Mouse (Mus musculus) hindbrain, embryonic 15.5 days (tissue): Measurements from ENCODE around the gene Cttnbp2nl. TPM values are rescaled to one million over a fixed set of nuclear protein-coding genes. Genes with fewer than 3 reads are reported as not detected.

Experiments
- ATAC-seq: fragments of 200-750 bp; cut with Nextera tagmentation; 2 replicates; pipeline ENCODE4 v1.8.0; 2017; ENCODE audit warnings: low read depth, moderate number of reproducible peaks, moderate TSS enrichment; ENCODE audit not compliant: low FRiP score
- H3K27ac ChIP-seq: fragments of 300-500 bp; sonication (generic); replicated peaks from 2 replicates; pipeline ENCODE4 v1.5.1; 2015; ENCODE audit warnings: mild to moderate bottlenecking, inconsistent platforms
- H3K27me3 ChIP-seq: fragments of 300-500 bp; sonication (generic); 2 replicates; pipeline ENCODE4 v1.6.1; 2015; ENCODE audit warnings: control low read depth, inconsistent platforms
- H3K36me3 ChIP-seq: fragments of 300-500 bp; sonication (generic); 2 replicates; pipeline ENCODE4 v1.6.1; 2015; ENCODE audit warnings: control low read depth, inconsistent platforms
- H3K4me1 ChIP-seq: fragments of 300-500 bp; sonication (generic); replicated peaks from 2 replicates; pipeline ENCODE4 v1.6.1; 2015; ENCODE audit warnings: control low read depth, inconsistent platforms
- H3K4me2 ChIP-seq: fragments of 300-500 bp; sonication (generic); 2 replicates; pipeline ENCODE4 v1.6.1; 2015; ENCODE audit warnings: moderate library complexity, mild to moderate bottlenecking, inconsistent platforms
- H3K4me3 ChIP-seq: fragments of 300-500 bp; sonication (generic); 2 replicates; pipeline ENCODE4 v1.5.1; 2015; ENCODE audit warnings: mild to moderate bottlenecking, inconsistent platforms
- H3K9ac ChIP-seq: fragments of 300-500 bp; sonication (generic); 2 replicates; pipeline ENCODE4 v1.6.1; 2015; ENCODE audit warnings: inconsistent platforms
- H3K9me3 ChIP-seq: fragments of 300-500 bp; sonication (generic); 2 replicates; pipeline ENCODE4 v1.6.1; 2016; ENCODE audit warnings: control low read depth, inconsistent platforms
- WGBS: fragments of 180-500 bp; shearing (Covaris S2); methylation state at CpG from one replicate; pipeline ENCODE4 v1.1.7; 2015; 5-methylcytosine and 5-hydroxymethylcytosine counted together
- polyA plus RNA-seq: library from polyadenylated mRNA; unstranded; fragments of >200 nt; fragmentation: Nextera tagmentation; extraction: Ambion mirVana; gene quantifications from 2 replicates; pipeline ENCODE4 v1.2.1, GENCODE M21; 2015

Cttnbp2nl gene
- polyA plus RNA-seq, 1 experiment from 2014 or later: 47.4 TPM

DNA sequence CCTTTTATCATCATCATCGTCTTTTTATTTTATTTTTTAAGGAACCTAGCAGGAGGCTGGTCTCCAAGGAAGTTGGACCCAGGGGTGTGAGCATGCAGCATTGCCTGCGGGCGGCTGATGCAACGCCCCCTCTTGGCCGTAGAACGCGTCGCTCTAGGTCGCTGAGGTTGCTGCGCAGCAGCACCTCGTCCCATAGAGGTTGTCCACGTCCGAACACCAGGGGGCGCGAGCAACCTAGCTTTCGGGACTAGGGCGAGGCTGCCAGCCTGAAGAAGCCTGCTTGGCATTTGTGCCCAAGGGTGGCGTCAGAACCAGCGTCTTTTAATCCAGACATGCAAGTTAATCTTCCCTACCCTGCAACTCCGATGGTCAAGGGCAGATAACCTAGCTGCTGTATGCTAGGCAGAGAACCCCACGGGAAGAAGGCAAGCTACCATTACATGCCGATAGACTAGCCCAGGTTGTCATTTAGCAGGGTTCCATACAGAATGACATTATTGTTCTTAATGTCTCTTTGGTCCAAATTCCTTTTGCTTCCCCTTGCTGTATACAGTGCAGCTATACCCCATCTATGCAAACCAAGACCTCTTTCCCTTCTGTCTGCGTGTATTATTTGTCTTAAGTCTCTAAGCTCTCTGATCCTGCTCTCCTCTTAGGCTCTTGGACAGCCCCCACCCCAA is 60.1 kb downstream of the Cttnbp2nl start:
- Histone ChIP-seq H3K4me3 (0 out of 2 replicates have a peak overlapping the region, but pooled peaks have one; percentile 3), H3K9ac (no peak overlapping the region)
- 11% methylated on average over 23 of the region's 23 CpGs for WGBS

DNA sequence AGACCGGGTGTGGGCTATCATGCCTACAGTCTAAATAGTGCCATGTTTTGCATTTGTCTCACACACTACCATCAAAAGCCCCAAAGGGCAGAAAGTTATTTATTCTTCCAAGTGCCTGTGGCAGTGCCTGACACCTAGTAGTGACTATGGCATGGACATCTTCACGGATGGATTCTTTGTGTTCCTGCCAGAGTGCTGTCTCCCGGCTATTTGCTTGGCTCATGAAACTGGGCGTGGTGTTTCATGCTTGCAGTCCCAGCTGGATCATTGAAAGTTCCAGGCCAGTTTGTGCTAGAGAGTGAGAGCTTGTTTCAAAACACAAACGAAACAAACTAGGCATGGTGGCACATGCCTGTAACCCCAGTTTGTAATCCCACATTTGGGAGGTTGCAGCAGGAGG is 61.2 kb downstream of the Cttnbp2nl start:
- 80% methylated on average over 5 of the region's 5 CpGs for WGBS
- Histone ChIP-seq H3K36me3 (no peaks in the 10 kb centered on the region), H3K4me3 (no peak overlapping the region), H3K4me1 (peaks cover 12% of the 10 kb centered on the region), H3K9me3 (no peaks in the 10 kb centered on the region), H3K4me2 (no peak overlapping the region), H3K9ac (no peak overlapping the region), H3K27me3 (no peaks in the 10 kb centered on the region), H3K27ac (no peak overlapping the region)
- no peak for ATAC-seq

More for the DNA sequence above, 60.1 kb downstream of the Cttnbp2nl start:
- ATAC-seq: peak; percentile 83
- H3K36me3 ChIP-seq: no peaks in the 10 kb centered on the region
- no peaks in the 10 kb centered on the region for H3K9me3 ChIP-seq
- peaks cover 12% of the 10 kb centered on the region for H3K4me1 ChIP-seq
- no peaks in the 10 kb centered on the region for H3K27me3 ChIP-seq
- 0 out of 2 replicates have a peak overlapping the region, but pooled peaks have one; percentile 35 for H3K27ac ChIP-seq
- H3K4me2 ChIP-seq: peak overlapping the region; percentile 41

DNA sequence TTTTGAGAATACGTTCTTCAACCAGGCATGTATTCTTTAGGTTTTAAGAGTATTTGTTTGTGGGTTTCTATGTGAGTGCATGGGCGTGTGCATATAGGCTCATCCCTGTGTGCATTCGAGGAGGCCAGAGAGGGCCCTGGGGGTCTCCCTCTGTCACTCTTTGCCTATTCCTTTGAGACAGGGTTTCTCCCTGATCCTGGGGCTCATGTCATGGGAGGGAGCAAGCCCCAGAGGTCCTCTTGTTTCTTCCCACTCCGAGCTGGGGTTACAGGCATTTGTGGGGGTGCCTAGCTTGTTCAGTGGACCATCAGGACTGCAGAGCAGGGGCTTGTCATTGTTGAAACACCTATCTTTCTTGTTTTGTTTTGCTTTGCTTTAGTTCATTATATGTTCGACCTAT is 65.1 kb downstream of the Cttnbp2nl start:
- Histone ChIP-seq H3K4me2 (no peak overlapping the region), H3K9ac (no peak overlapping the region), H3K27me3 (no peaks in the 10 kb centered on the region), H3K27ac (no peak overlapping the region), H3K36me3 (no peaks in the 10 kb centered on the region), H3K9me3 (no peaks in the 10 kb centered on the region), H3K4me1 (peaks cover 4% of the 10 kb centered on the region), H3K4me3 (no peak overlapping the region)
- no peak for ATAC-seq
- 78% methylated on average over 5 of the region's 5 CpGs for WGBS

DNA sequence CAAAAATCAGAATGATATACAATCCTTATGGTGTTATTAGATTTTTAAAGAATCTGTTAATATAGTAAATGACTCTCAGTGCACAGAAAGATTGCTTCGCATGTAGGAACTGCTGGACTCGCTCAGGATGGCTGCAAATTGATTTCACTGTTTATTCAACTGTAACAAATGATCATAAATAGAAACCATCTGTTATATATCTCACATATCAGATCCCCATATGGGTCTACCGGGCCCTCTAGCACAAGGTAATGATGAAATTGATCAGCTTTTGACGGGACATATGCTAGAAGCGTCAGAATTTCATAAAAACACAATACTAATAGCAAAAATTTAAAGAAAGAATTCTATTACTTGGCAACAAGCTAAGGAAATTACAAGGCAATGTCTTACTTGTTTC is 73.2 kb downstream of the Cttnbp2nl start:
- Histone ChIP-seq H3K9ac (no peak overlapping the region), H3K4me1 (no peaks in the 10 kb centered on the region), H3K27me3 (no peaks in the 10 kb centered on the region), H3K4me2 (no peak overlapping the region), H3K27ac (no peak overlapping the region), H3K36me3 (no peaks in the 10 kb centered on the region), H3K9me3 (no peaks in the 10 kb centered on the region), H3K4me3 (no peak overlapping the region)
- no peak for ATAC-seq
- 51% methylated on average over 5 of the region's 5 CpGs for WGBS

DNA sequence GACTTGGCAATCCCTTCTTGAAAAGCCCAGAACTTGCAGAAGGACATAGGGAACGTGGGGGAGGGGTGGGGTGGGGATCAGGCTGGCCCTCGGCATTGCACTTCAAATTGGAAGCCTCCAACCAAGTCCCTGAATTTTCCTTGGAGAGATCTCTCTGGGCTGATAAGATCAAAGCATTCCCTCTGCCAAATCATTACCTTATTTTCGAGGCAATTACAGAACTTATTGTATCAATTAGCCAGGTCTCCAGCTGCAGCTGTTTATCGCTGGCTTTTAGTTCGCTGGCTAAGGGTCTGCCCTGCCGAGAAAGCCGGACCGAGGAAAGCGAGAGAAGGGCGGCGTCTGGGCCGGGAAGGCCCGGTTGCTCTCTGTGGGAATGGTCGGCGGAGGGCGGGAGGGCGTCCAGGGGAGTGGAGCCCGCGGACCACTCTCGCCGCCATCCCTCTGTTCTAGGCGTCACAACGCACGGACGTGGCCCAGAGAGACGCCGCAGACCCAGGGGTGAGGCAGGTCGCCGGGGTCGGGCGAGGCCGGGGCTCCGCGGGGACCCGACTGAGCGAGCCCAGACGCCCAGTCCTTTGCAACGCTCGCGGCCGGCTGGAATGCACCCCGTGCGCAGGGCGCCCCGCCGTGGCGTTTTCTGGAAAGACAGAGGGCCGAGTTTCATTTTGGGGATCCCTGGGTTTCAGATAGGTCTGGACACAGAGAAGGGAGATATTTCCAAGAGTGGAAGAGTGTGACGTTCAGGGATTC is 85.2 kb downstream of the Cttnbp2nl start:
- under 1% methylated on average over 49 of the region's 49 CpGs for WGBS
- Histone ChIP-seq H3K4me1 (peaks cover 8% of the 10 kb centered on the region), H3K9me3 (no peaks in the 10 kb centered on the region), H3K27me3 (peaks cover 20% of the 10 kb centered on the region), H3K9ac (peak overlapping the region; percentile 34), H3K27ac (0 out of 2 replicates have a peak overlapping the region, but pooled peaks have one; percentile 20), H3K36me3 (no peaks in the 10 kb centered on the region), H3K4me3 (peak overlapping the region; percentile 43), H3K4me2 (peak overlapping the region; percentile 67)
- ATAC-seq: peak; percentile 70

DNA sequence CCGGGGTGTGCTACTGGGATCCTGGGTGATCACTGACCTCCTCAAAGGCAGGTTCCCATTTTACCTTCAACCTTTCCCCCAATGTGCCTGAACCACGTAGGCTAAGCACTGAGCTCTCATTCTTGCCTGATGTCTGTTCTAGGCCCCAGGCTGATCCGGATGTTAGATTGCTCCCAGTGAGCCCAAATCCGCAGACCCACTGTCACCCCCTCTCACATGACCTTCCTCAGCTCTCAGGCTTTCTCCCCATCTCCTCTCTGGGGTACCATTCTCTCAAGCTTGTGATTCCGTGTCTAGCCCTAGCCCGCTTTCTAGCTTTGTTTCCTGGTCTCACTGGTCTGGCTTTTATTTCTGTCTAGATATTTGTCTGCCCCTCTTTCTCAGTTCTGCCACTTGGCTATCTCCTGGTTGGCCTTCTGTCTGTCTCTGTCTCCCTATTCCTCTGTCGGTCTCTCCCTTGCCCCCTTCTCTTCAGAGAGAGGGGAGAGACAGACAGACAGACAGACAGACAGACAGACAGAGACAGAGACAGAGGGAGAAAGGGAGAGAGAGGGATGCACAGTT is 86.9 kb downstream of the Cttnbp2nl start:
- Histone ChIP-seq H3K36me3 (no peaks in the 10 kb centered on the region), H3K27ac (no peak overlapping the region), H3K27me3 (peaks cover 37% of the 10 kb centered on the region), H3K9ac (no peak overlapping the region), H3K4me1 (peaks cover 23% of the 10 kb centered on the region), H3K9me3 (no peaks in the 10 kb centered on the region), H3K4me2 (no peak overlapping the region), H3K4me3 (no peak overlapping the region)
- 90% methylated on average over 7 of the region's 7 CpGs for WGBS
- ATAC-seq: no peak

GRCm38 (mm10) chr3:104965070-104965855 is 87.7 kb downstream of the Cttnbp2nl start:
- Histone ChIP-seq H3K36me3 (no peaks in the 10 kb centered on the region), H3K9me3 (no peaks in the 10 kb centered on the region), H3K4me1 (peaks cover 24% of the 10 kb centered on the region), H3K27me3 (peaks cover 44% of the 10 kb centered on the region), H3K4me2 (no peak overlapping the region), H3K27ac (no peak overlapping the region), H3K9ac (no peak overlapping the region), H3K4me3 (no peak overlapping the region)
- WGBS: 73% methylated on average over 8 of the region's 8 CpGs
- ATAC-seq: no peak

DNA sequence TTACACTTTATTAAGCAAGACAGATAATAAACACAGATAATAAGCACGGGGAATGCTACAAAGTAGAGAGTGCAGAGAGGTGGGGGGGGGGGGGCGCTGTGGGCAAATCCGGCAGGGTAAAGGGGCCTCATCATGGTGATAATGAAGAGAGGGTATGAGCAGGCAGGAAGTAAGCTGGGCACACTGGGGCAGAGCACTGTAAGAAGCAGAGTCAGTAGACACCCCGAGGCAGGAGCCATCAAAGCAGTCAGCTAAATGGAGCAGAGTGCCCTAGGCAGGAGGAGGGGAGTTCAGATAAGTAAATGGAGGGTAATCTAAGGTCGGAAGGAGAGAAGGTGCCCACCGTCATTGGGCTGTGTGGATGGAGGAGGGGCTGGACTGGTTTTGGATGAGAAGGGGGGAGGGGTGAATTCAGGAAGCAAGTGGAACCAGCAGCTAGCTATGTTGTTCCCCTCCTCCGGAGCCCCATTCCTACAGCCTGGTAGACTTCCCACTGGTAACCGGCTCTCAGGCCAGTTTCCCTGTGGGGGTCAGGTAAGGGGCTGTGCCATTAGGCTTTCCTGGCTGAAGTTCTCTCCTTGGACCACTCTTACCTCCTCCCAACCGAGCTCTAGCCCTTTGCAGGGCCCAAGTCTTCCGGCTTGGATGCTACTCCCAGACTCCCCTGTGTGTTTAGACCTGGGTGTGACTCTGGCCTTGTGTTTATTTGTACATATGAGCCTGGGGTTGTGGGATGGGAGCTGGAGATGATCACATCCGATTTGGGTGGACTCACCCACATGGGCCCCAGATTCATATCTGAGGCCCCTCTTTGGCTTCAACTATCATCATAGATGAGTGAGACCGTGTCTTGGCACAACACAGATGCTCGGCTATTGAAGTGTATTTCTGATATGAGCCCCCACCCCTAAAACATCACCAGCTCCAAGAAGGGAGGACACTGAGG is 89.3 kb downstream of the Cttnbp2nl start:
- no peak overlapping the region for H3K4me3 ChIP-seq
- H3K4me1 ChIP-seq: peaks cover 28% of the 10 kb centered on the region
- H3K36me3 ChIP-seq: no peaks in the 10 kb centered on the region
- no peak overlapping the region for H3K9ac ChIP-seq
- no peaks in the 10 kb centered on the region for H3K9me3 ChIP-seq
- ATAC-seq: no peak
- no peak overlapping the region for H3K4me2 ChIP-seq
- WGBS: 38% methylated on average over 13 of the region's 13 CpGs
- peaks cover 50% of the 10 kb centered on the region for H3K27me3 ChIP-seq
- no peak overlapping the region for H3K27ac ChIP-seq

- 12% methylated on average over 5 of the region's 5 CpGs for WGBS
- Histone ChIP-seq H3K4me2 (no peak overlapping the region), H3K27me3 (peaks cover 57% of the 10 kb centered on the region), H3K4me3 (no peak overlapping the region), H3K9ac (no peak overlapping the region), H3K36me3 (no peaks in the 10 kb centered on the region), H3K9me3 (no peaks in the 10 kb centered on the region), H3K4me1 (peaks cover 26% of the 10 kb centered on the region), H3K27ac (no peak overlapping the region)
- no peak for ATAC-seq
Observed at GRCm38 (mm10) chr3:104962866-104963265, 90.1 kb downstream of the Cttnbp2nl start.

GRCm38 (mm10) chr3:104962141-104962611 is 90.8 kb downstream of the Cttnbp2nl start:
- Histone ChIP-seq H3K9me3 (no peaks in the 10 kb centered on the region), H3K4me3 (peak overlapping the region; percentile 46), H3K27ac (no peak overlapping the region), H3K4me1 (peaks cover 20% of the 10 kb centered on the region), H3K27me3 (peaks cover 57% of the 10 kb centered on the region), H3K9ac (no peak overlapping the region), H3K36me3 (no peaks in the 10 kb centered on the region), H3K4me2 (peak overlapping the region; percentile 66)
- ATAC-seq: no peak
- 2% methylated on average over 29 of the region's 31 CpGs for WGBS
